Mouse (Mus musculus): ENCODE results near the gene Ugt2b1. TPM values are rescaled to one million over a fixed set of nuclear protein-coding genes. Genes with fewer than 3 reads are reported as not detected.

The Ugt2b1 gene
- not detected for total RNA-seq (2023)

GRCm38 (mm10) chr5:86926426-86926825 is at the start of gene Ugt2b1:
TSS of gene Ugt2b1 (minus strand) at chr5:86926530.

DNA sequence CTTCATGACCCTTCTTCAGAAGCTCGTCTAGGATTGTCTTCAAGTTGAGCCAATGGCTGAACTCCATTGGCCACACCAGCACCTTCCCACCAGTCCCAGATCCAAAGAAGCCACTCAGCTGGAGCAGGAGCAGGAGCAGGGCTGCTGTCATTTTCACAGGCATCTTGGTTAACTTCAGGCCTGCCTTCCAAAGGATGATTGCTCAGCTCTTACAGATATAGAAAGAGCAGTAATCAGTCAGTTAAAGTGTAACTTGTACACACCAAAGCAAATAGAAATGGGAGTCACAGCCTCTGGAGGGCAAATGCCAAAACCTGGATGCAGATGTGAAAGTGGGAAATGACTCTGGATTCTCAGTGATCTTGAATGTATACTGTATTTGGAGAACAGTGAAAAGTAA is 19.6 kb downstream of the Ugt2b1 start, which contains the start of gene Ugt2b34:
Gene Ugt2b34, minus strand, starts transcription at position 180 of the 400 bp plus-strand sequence.

Other genes starting within 250 kb of the Ugt2b1 start
- not detected for gene Tmprss11e, start 180.7 kb downstream of the Ugt2b1 start, total RNA-seq (2023)
- 100 to 1,000 TPM; 144 to 163 TPM for gene Ythdc1, start 122.3 kb downstream of the Ugt2b1 start, total RNA-seq (2023)
- gene Ugt2b34, start 19.6 kb downstream of the Ugt2b1 start, total RNA-seq (2023) = not detected
- not detected for gene Ugt2b35, start 74.3 kb upstream of the Ugt2b1 start, total RNA-seq (2023)
- gene Ugt2b36, start 166.0 kb upstream of the Ugt2b1 start, total RNA-seq (2023) = not detected
- not detected for gene Ugt2b5, start 213.8 kb upstream of the Ugt2b1 start, total RNA-seq (2023)